Mouse (Mus musculus): ENCODE data around the gene Ccng2. TPM values are rescaled to one million over a fixed set of nuclear protein-coding genes. Genes with fewer than 3 reads are reported as not detected.

Gene Ccng2
- polyA plus RNA-seq, 1 experiment from 2014 or later: 96.1 TPM

DNA sequence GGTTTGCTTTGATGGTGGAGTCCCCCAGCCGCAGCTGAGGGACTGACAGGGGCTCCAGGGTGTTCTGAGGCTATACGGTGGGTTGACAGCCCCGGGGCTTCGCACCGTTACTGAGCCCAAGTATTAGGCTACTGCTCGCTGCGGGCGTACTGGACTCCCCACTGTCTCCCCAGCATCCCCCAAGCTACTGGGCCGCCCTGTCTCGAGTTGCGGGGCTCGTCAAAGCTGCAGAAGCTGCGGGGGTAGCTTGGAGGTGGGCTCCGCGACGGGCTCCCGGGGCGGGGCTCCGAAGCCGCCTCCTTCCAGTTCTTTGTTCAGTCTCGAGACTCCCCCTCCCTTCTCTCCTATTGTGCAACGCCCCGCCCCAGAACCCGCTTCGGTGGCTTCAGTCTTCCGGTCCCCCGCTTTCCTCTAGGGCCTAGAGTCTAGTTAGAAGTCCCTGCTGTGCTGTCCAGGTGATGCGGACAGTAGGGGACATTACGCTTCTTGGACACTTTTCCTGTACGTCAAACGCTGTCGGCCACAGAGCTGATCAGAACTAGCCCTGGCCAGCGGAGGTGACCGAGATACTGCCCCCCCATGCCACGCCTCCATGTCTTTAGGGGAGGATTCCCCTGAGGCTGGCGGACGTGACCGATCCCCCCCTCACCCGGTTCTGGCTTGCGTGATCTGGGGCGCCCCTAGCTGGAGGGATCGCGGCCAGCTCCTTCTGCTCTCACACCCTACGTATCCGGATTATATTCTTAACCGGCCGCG is 972 bp downstream of the Ccng2 start:
- H3K27ac ChIP-seq (ENCODE audit: low read depth, low read length): peak overlapping the region; percentile 90
- peak overlapping the region; percentile 36 for H3K4me2 ChIP-seq (replicated peaks; ENCODE audit: low read depth, low read length)
- H3K27me3 ChIP-seq (ENCODE audit: control insufficient read depth, insufficient read depth, low read length): no peaks in the 10 kb centered on the region
- DNase-seq (ENCODE audit: low spot score) (peak; percentile 88), ATAC-seq (ENCODE audit: low FRiP score) (peak; percentile 81)
- H3K4me3 ChIP-seq (ENCODE audit: low read depth, low read length): peak overlapping the region; percentile 77
- no peaks in the 10 kb centered on the region for H3K9me3 ChIP-seq (ENCODE audit: control insufficient read depth, low read length)
- no peaks in the 10 kb centered on the region for H3K4me1 ChIP-seq (replicated peaks; ENCODE audit: control insufficient read depth, insufficient read depth, low read length)
- peaks cover 12% of the 10 kb centered on the region for H3K36me3 ChIP-seq (ENCODE audit: control insufficient read depth, insufficient read depth, low read length)
- peak overlapping the region; percentile 96 for H3K9ac ChIP-seq (ENCODE audit: low read depth, low read length)
- under 1% methylated on average over 48 of the region's 48 CpGs for WGBS

- no peak overlapping the region for H3K9ac ChIP-seq (ENCODE audit: low read depth, low read length)
- no peaks in the 10 kb centered on the region for H3K4me1 ChIP-seq (replicated peaks; ENCODE audit: control insufficient read depth, insufficient read depth, low read length)
- H3K4me3 ChIP-seq (ENCODE audit: low read depth, low read length): peak overlapping the region; percentile 77
- peaks cover 26% of the 10 kb centered on the region for H3K36me3 ChIP-seq (ENCODE audit: control insufficient read depth, insufficient read depth, low read length)
- ATAC-seq (ENCODE audit: low FRiP score) (no peak), DNase-seq (ENCODE audit: low spot score) (peak; percentile 27)
- no peaks in the 10 kb centered on the region for H3K27me3 ChIP-seq (ENCODE audit: control insufficient read depth, insufficient read depth, low read length)
- H3K9me3 ChIP-seq (ENCODE audit: control insufficient read depth, low read length): no peaks in the 10 kb centered on the region
- H3K4me2 ChIP-seq (replicated peaks; ENCODE audit: low read depth, low read length): peak overlapping the region; percentile 36
- no peak overlapping the region for H3K27ac ChIP-seq (ENCODE audit: low read depth, low read length)
- 58% methylated on average over 7 of the region's 7 CpGs for WGBS
Observed at GRCm38 (mm10) chr5:93270095-93270494, 3.0 kb downstream of the Ccng2 start.

GRCm38 (mm10) chr5:93270721-93271120 is 3.7 kb downstream of the Ccng2 start:
- H3K27me3 ChIP-seq (ENCODE audit: control insufficient read depth, insufficient read depth, low read length): no peaks in the 10 kb centered on the region
- H3K9me3 ChIP-seq (ENCODE audit: control insufficient read depth, low read length): no peaks in the 10 kb centered on the region
- ATAC-seq (ENCODE audit: low FRiP score): no peak
- WGBS: 95% methylated on average over 18 of the region's 18 CpGs
- H3K36me3 ChIP-seq (ENCODE audit: control insufficient read depth, insufficient read depth, low read length): peaks cover 27% of the 10 kb centered on the region
- H3K4me2 ChIP-seq (replicated peaks; ENCODE audit: low read depth, low read length): no peak overlapping the region
- no peak overlapping the region for H3K4me3 ChIP-seq (ENCODE audit: low read depth, low read length)
- no peaks in the 10 kb centered on the region for H3K4me1 ChIP-seq (replicated peaks; ENCODE audit: control insufficient read depth, insufficient read depth, low read length)
- H3K27ac ChIP-seq (ENCODE audit: low read depth, low read length): no peak overlapping the region
- DNase-seq (ENCODE audit: low spot score): no peak
- no peak overlapping the region for H3K9ac ChIP-seq (ENCODE audit: low read depth, low read length)

GRCm38 (mm10) chr5:93282446-93283107 is 15.5 kb downstream of the Ccng2 start:
- Histone ChIP-seq H3K4me2 (replicated peaks; ENCODE audit: low read depth, low read length) (no peak overlapping the region), H3K4me3 (ENCODE audit: low read depth, low read length) (no peak overlapping the region), H3K36me3 (ENCODE audit: control insufficient read depth, insufficient read depth, low read length) (no peaks in the 10 kb centered on the region), H3K9me3 (ENCODE audit: control insufficient read depth, low read length) (no peaks in the 10 kb centered on the region), H3K27ac (ENCODE audit: low read depth, low read length) (no peak overlapping the region), H3K9ac (ENCODE audit: low read depth, low read length) (no peak overlapping the region), H3K27me3 (ENCODE audit: control insufficient read depth, insufficient read depth, low read length) (no peaks in the 10 kb centered on the region), H3K4me1 (replicated peaks; ENCODE audit: control insufficient read depth, insufficient read depth, low read length) (no peaks in the 10 kb centered on the region)
- WGBS: 82% methylated on average over 14 of the region's 14 CpGs
- ATAC-seq (ENCODE audit: low FRiP score) (peak; percentile 53; the same call in 1 of the 2 replicates), DNase-seq (ENCODE audit: low spot score) (no peak)

GRCm38 (mm10) chr5:93283109-93283508 is 16.1 kb downstream of the Ccng2 start:
- no peaks in the 10 kb centered on the region for H3K9me3 ChIP-seq (ENCODE audit: control insufficient read depth, low read length)
- no peak for DNase-seq (ENCODE audit: low spot score)
- ATAC-seq (ENCODE audit: low FRiP score): no peak
- no peak overlapping the region for H3K27ac ChIP-seq (ENCODE audit: low read depth, low read length)
- no peaks in the 10 kb centered on the region for H3K27me3 ChIP-seq (ENCODE audit: control insufficient read depth, insufficient read depth, low read length)
- H3K9ac ChIP-seq (ENCODE audit: low read depth, low read length): no peak overlapping the region
- no peaks in the 10 kb centered on the region for H3K36me3 ChIP-seq (ENCODE audit: control insufficient read depth, insufficient read depth, low read length)
- no peak overlapping the region for H3K4me2 ChIP-seq (replicated peaks; ENCODE audit: low read depth, low read length)
- no peak overlapping the region for H3K4me3 ChIP-seq (ENCODE audit: low read depth, low read length)
- no peaks in the 10 kb centered on the region for H3K4me1 ChIP-seq (replicated peaks; ENCODE audit: control insufficient read depth, insufficient read depth, low read length)
- WGBS: 75% methylated on average over 7 of the region's 7 CpGs

DNA sequence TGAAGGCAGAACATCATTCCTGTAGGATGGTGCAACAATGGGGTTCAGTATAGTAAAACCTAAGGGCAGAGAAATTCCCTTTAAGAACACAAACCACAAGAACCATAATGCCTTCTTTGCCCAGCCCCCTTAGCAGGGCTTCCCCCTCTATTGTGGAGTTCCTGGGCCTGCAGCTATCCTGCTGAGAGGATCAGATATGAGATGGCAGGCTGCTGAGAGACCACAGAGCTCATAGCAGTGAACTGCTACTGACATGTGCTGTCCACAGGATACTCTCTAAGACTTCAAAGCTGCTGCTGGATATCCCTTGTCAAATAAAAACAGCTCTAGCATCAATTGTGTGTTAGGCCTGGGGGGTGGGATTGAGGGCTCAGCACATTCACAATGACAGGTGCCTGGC is 21.5 kb downstream of the Ccng2 start:
- DNase-seq (ENCODE audit: low spot score) (no peak), ATAC-seq (ENCODE audit: low FRiP score) (no peak)
- Histone ChIP-seq H3K4me2 (replicated peaks; ENCODE audit: low read depth, low read length) (no peak overlapping the region), H3K27ac (ENCODE audit: low read depth, low read length) (no peak overlapping the region), H3K36me3 (ENCODE audit: control insufficient read depth, insufficient read depth, low read length) (no peaks in the 10 kb centered on the region), H3K9me3 (ENCODE audit: control insufficient read depth, low read length) (no peaks in the 10 kb centered on the region), H3K4me3 (ENCODE audit: low read depth, low read length) (no peak overlapping the region), H3K4me1 (replicated peaks; ENCODE audit: control insufficient read depth, insufficient read depth, low read length) (no peaks in the 10 kb centered on the region), H3K27me3 (ENCODE audit: control insufficient read depth, insufficient read depth, low read length) (no peaks in the 10 kb centered on the region), H3K9ac (ENCODE audit: low read depth, low read length) (no peak overlapping the region)

DNA sequence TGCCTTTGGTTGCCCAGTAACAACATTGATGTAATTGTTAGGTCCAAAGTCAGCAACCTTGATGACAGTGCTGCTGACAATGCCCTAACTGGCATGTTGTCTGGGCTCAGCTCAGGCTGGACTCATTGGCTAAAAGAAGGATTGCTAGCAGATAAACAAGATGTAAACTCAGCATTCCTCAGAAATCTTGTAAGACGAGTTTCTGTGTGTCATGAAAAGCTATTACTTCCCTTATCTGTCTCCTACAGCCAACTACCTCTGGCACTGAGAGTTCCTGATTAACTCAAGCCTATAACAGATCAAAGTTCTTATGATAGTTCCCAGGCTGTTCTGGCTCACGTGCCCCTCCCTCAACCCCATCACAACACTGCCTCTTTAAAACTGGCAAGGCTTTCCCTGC is 23.2 kb downstream of the Ccng2 start:
- no peaks in the 10 kb centered on the region for H3K9me3 ChIP-seq (ENCODE audit: control insufficient read depth, low read length)
- H3K4me2 ChIP-seq (replicated peaks; ENCODE audit: low read depth, low read length): no peak overlapping the region
- ATAC-seq (ENCODE audit: low FRiP score) (no peak), DNase-seq (ENCODE audit: low spot score) (no peak)
- H3K36me3 ChIP-seq (ENCODE audit: control insufficient read depth, insufficient read depth, low read length): no peaks in the 10 kb centered on the region
- H3K27ac ChIP-seq (ENCODE audit: low read depth, low read length): no peak overlapping the region
- whole genome bisulfite sequencing: 66% methylated on average over 2 of the region's 2 CpGs
- no peaks in the 10 kb centered on the region for H3K27me3 ChIP-seq (ENCODE audit: control insufficient read depth, insufficient read depth, low read length)
- no peak overlapping the region for H3K4me3 ChIP-seq (ENCODE audit: low read depth, low read length)
- no peaks in the 10 kb centered on the region for H3K4me1 ChIP-seq (replicated peaks; ENCODE audit: control insufficient read depth, insufficient read depth, low read length)
- H3K9ac ChIP-seq (ENCODE audit: low read depth, low read length): no peak overlapping the region

DNA sequence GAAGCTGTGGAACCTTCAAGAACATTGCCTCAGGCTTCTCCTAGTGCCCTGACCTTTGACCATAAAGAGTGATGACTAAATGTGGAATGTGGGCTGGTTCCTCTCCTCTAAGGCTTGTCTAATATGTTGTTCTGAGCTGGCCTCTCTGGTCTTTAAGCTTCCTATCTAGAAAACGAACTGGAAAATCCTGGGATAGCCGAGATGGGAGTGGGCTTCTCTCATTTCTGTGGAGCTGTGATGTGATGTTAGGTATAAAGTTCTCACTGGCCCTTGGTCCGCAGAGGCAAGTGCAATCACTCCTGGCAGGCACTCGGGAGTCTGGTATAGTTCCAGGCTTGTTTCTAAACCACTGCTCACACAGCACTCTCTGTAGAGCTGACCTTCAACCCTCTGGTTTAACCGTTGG is 29.3 kb downstream of the Ccng2 start:
- Histone ChIP-seq H3K4me3 (ENCODE audit: low read depth, low read length) (no peak overlapping the region), H3K9me3 (ENCODE audit: control insufficient read depth, low read length) (no peaks in the 10 kb centered on the region), H3K27me3 (ENCODE audit: control insufficient read depth, insufficient read depth, low read length) (no peaks in the 10 kb centered on the region), H3K27ac (ENCODE audit: low read depth, low read length) (no peak overlapping the region), H3K4me1 (replicated peaks; ENCODE audit: control insufficient read depth, insufficient read depth, low read length) (no peaks in the 10 kb centered on the region), H3K9ac (ENCODE audit: low read depth, low read length) (no peak overlapping the region), H3K4me2 (replicated peaks; ENCODE audit: low read depth, low read length) (no peak overlapping the region), H3K36me3 (ENCODE audit: control insufficient read depth, insufficient read depth, low read length) (no peaks in the 10 kb centered on the region)
- DNase-seq (ENCODE audit: low spot score) (no peak), ATAC-seq (ENCODE audit: low FRiP score) (no peak)
- WGBS: 77% methylated on average over 5 of the region's 5 CpGs

- Histone ChIP-seq H3K36me3 (ENCODE audit: control insufficient read depth, insufficient read depth, low read length) (no peaks in the 10 kb centered on the region), H3K27me3 (ENCODE audit: control insufficient read depth, insufficient read depth, low read length) (no peaks in the 10 kb centered on the region), H3K4me2 (replicated peaks; ENCODE audit: low read depth, low read length) (no peak overlapping the region), H3K9me3 (ENCODE audit: control insufficient read depth, low read length) (no peaks in the 10 kb centered on the region), H3K27ac (ENCODE audit: low read depth, low read length) (no peak overlapping the region), H3K9ac (ENCODE audit: low read depth, low read length) (no peak overlapping the region), H3K4me1 (replicated peaks; ENCODE audit: control insufficient read depth, insufficient read depth, low read length) (no peaks in the 10 kb centered on the region), H3K4me3 (ENCODE audit: low read depth, low read length) (no peak overlapping the region)
- ATAC-seq (ENCODE audit: low FRiP score): no peak
- 84% methylated on average over 4 of the region's 4 CpGs for WGBS
- DNase-seq (ENCODE audit: low spot score): no peak
Observed at GRCm38 (mm10) chr5:93296754-93297153, 29.7 kb downstream of the Ccng2 start.
